Comparison of ENCODE assay signal across 8 mouse cellular contexts in genomic region chr13:74638793-74639711, GRCm38 (mm10). TPM values are rescaled to one million over a fixed set of nuclear protein-coding genes. Genes with fewer than 3 reads are reported as not detected.
DNase-seq lines count a peak whose midpoint lies in the region; ATAC-seq and TF ChIP-seq lines count a peak whose summit lies in the region.

Erap1 (plus strand) TSS chr13:74639568.

- peak within 1 kb of the TSS; percentile 88 for H3K4me3 ChIP-seq in E14TG2a.4 (replicated peaks; ENCODE audit: low read length)
- peak within 1 kb of the TSS; percentile 73 for H3K4me3 ChIP-seq in embryonic facial prominence, embryonic 14.5 days (ENCODE audit: low read depth, low read length)
- peak within 1 kb of the TSS; percentile 93 for H3K4me3 ChIP-seq in heart, embryonic 10.5 days
- peak within 1 kb of the TSS; percentile 67 for H3K4me3 ChIP-seq in limb, embryonic 14.5 days (replicated peaks; ENCODE audit: low read length)
- H3K4me3 ChIP-seq in midbrain, embryonic 16.5 days (ENCODE audit: low read depth, low read length), result peak within 1 kb of the TSS; percentile 53

- TF ChIP-seq POLR2A in limb, embryonic 14.5 days (IDR thresholded peaks at IDR 0.05; ENCODE audit: borderline replicate concordance, extremely low read depth, insufficient read depth, insufficient read length), result no peak

- peak in 1 of 2 experiments; percentile 8 for DNase-seq in adrenal gland, postnatal 4 days (ENCODE audit: low spot score in 2 of 2)
- peak; percentile 91 for DNase-seq in embryonic facial prominence, embryonic 14.5 days (ENCODE audit: low spot score)
- DNase-seq in heart, embryonic 10.5 days (ENCODE audit: low spot score), result peak; percentile 77
- peak; percentile 50 for DNase-seq in kidney, adult 9 months
- DNase-seq in limb, embryonic 14.5 days (ENCODE audit: low spot score), result peak; percentile 73
- peak; percentile 29 for DNase-seq in testis, postnatal 14 days (ENCODE audit: low spot score)

- H3K36me3 ChIP-seq in E14TG2a.4 (ENCODE audit: insufficient read depth, low read length), result no peaks in the 10 kb centered on the region
- H3K36me3 ChIP-seq in embryonic facial prominence, embryonic 14.5 days (ENCODE audit: control insufficient read depth, insufficient read depth, low read length), result no peaks in the 10 kb centered on the region
- no peaks in the 10 kb centered on the region for H3K36me3 ChIP-seq in heart, embryonic 10.5 days
- no peaks in the 10 kb centered on the region for H3K36me3 ChIP-seq in limb, embryonic 14.5 days (ENCODE audit: control insufficient read depth, insufficient read depth, low read length)
- H3K36me3 ChIP-seq in midbrain, embryonic 16.5 days (ENCODE audit: control insufficient read depth, insufficient read depth, low read length), result no peaks in the 10 kb centered on the region

- peaks cover 8% of the 10 kb centered on the region for H3K4me1 ChIP-seq in E14TG2a.4 (replicated peaks; ENCODE audit: low read depth, low read length)
- no peaks in the 10 kb centered on the region; the same call in 1 of the 2 replicates for H3K4me1 ChIP-seq in embryonic facial prominence, embryonic 14.5 days (ENCODE audit: control insufficient read depth, insufficient read depth, low read length)
- no peaks in the 10 kb centered on the region for H3K4me1 ChIP-seq in heart, embryonic 10.5 days
- no peaks in the 10 kb centered on the region for H3K4me1 ChIP-seq in limb, embryonic 14.5 days (ENCODE audit: control insufficient read depth, insufficient read depth, low read length)
- H3K4me1 ChIP-seq in midbrain, embryonic 16.5 days (ENCODE audit: control insufficient read depth, insufficient read depth, low read length), result peaks cover 3% of the 10 kb centered on the region

- WGBS in embryonic facial prominence, embryonic 14.5 days, result 1% methylated on average over 12 of the region's 12 CpGs
- 0% methylated on average over 12 of the region's 12 CpGs for WGBS in heart, embryonic 10.5 days
- under 1% methylated on average over 12 of the region's 12 CpGs for WGBS in limb, embryonic 14.5 days
- under 1% methylated on average over 12 of the region's 12 CpGs for WGBS in midbrain, embryonic 16.5 days

- peak; percentile 73 for TF ChIP-seq CTCF in E14TG2a.4 (conservative IDR thresholded peaks at IDR 0.05; ENCODE audit: low read length)

- peaks cover 2% of the 10 kb centered on the region; the same call in 1 of the 2 replicates for H3K9me3 ChIP-seq in E14TG2a.4 (ENCODE audit: low read length)
- no peaks in the 10 kb centered on the region for H3K9me3 ChIP-seq in embryonic facial prominence, embryonic 14.5 days (ENCODE audit: control insufficient read depth, low read length)
- H3K9me3 ChIP-seq in heart, embryonic 10.5 days, result no peaks in the 10 kb centered on the region
- H3K9me3 ChIP-seq in limb, embryonic 14.5 days (ENCODE audit: control insufficient read depth, low read length), result no peaks in the 10 kb centered on the region
- no peaks in the 10 kb centered on the region for H3K9me3 ChIP-seq in midbrain, embryonic 16.5 days (replicated peaks; ENCODE audit: control insufficient read depth, low read length, poor library complexity, severe bottlenecking)

- peak within 1 kb of the TSS; percentile 93 for H3K9ac ChIP-seq in embryonic facial prominence, embryonic 14.5 days (ENCODE audit: low read depth, low read length)
- H3K9ac ChIP-seq in limb, embryonic 14.5 days (ENCODE audit: low read depth, low read length, severe bottlenecking), result peak within 1 kb of the TSS; percentile 95
- peak within 1 kb of the TSS; percentile 81 for H3K9ac ChIP-seq in midbrain, embryonic 16.5 days (ENCODE audit: low read depth, low read length)

- ATAC-seq in embryonic facial prominence, embryonic 14.5 days (ENCODE audit: low read depth), result peak; percentile 69
- peak; percentile 38 for ATAC-seq in limb, embryonic 14.5 days (ENCODE audit: low FRiP score, low read depth)
- ATAC-seq in midbrain, embryonic 16.5 days, result peak; percentile 80

- peak within 1 kb of the TSS; percentile 90 for H3K27ac ChIP-seq in embryonic facial prominence, embryonic 14.5 days (replicated peaks; ENCODE audit: low read depth, low read length)
- peak within 1 kb of the TSS; percentile 98 for H3K27ac ChIP-seq in heart, embryonic 10.5 days
- peak within 1 kb of the TSS; percentile 91 for H3K27ac ChIP-seq in limb, embryonic 14.5 days (replicated peaks; ENCODE audit: low read depth, low read length)
- peak within 1 kb of the TSS; percentile 73 for H3K27ac ChIP-seq in midbrain, embryonic 16.5 days (ENCODE audit: low read length)

- H3K4me2 ChIP-seq in embryonic facial prominence, embryonic 14.5 days (ENCODE audit: low read depth, low read length), result peak within 1 kb of the TSS; percentile 78
- H3K4me2 ChIP-seq in limb, embryonic 14.5 days (replicated peaks; ENCODE audit: low read depth, low read length, severe bottlenecking), result peak within 1 kb of the TSS; percentile 76
- peak within 1 kb of the TSS; percentile 67 for H3K4me2 ChIP-seq in midbrain, embryonic 16.5 days (ENCODE audit: low read length)

- peaks cover 20% of the 10 kb centered on the region for H3K27me3 ChIP-seq in E14TG2a.4 (ENCODE audit: insufficient read depth, low read length)
- no peaks in the 10 kb centered on the region for H3K27me3 ChIP-seq in embryonic facial prominence, embryonic 14.5 days (replicated peaks; ENCODE audit: control insufficient read depth, insufficient read depth, low read length)
- H3K27me3 ChIP-seq in heart, embryonic 10.5 days (ENCODE audit: insufficient read depth, poor library complexity, severe bottlenecking), result no peaks in the 10 kb centered on the region
- H3K27me3 ChIP-seq in limb, embryonic 14.5 days (ENCODE audit: control insufficient read depth, insufficient read depth, low read length), result no peaks in the 10 kb centered on the region
- H3K27me3 ChIP-seq in midbrain, embryonic 16.5 days (ENCODE audit: control insufficient read depth, insufficient read depth, low read depth, low read length), result no peaks in the 10 kb centered on the region

RNA-seq across cellular contexts. Expression of gene Erap1, which starts in this region (rescaled TPM):
- total RNA-seq in adrenal gland, postnatal 4 days (2021), result 10 to 100 TPM; 69.9 to 71.8 TPM
- 13.8 and 15.4 TPM in 2 replicates for polyA plus RNA-seq in embryonic facial prominence, embryonic 14.5 days (2014; fragmentation: Nextera tagmentation; extraction: Ambion mirVana)
- polyA plus RNA-seq in heart, embryonic 10.5 days (2016; fragmentation: Nextera tagmentation; extraction: Ambion mirVana), result 6.3 and 8.2 TPM in 2 replicates
- polyA plus RNA-seq in limb, embryonic 14.5 days (2012; rRNA removed), result 4.6 and 5.8 TPM in 2 replicates
- polyA plus RNA-seq in limb, embryonic 14.5 days (2014; fragmentation: Nextera tagmentation; extraction: Ambion mirVana), result 8.9 and 10.0 TPM in 2 replicates
- 5.3 and 6.7 TPM in 2 replicates for polyA plus RNA-seq in midbrain, embryonic 16.5 days (2015; fragmentation: Nextera tagmentation; extraction: Ambion mirVana)
